ENCODE assay signal across 15 mouse cellular contexts in genomic region chr16:13276258-13276657, GRCm38 (mm10). TPM values are rescaled to one million over a fixed set of nuclear protein-coding genes. Genes with fewer than 3 reads are reported as not detected.
A peak's percentile ranks its signal among the peaks of the same experiment; 100 is the strongest.
DNase-seq lines count a peak whose midpoint lies in the region; ATAC-seq lines count a peak whose summit lies in the region.
"Had no signal": no experiment of that assay in that cellular context is flagged by ENCODE, and none has a peak within 500 bp of the region (broad histone marks: within the 10 kb centered on the region; RNA-seq: fewer than 3 reads in every experiment).

No protein-coding gene starts in this region.

- peak; percentile 86 for ATAC-seq in kidney, embryonic 16.5 days (ENCODE audit: low FRiP score, low TSS enrichment)
- ATAC-seq in CD4-positive, CD25-positive, alpha-beta regulatory T cell, adult 4 months: no peak
- ATAC-seq in midbrain, embryonic 15.5 days (replicated peaks): no peak
- no peak for ATAC-seq in midbrain, embryonic 11.5 days (ENCODE audit: low FRiP score)
- ATAC-seq: midbrain, embryonic 16.5 days had no signal

- peak; percentile 17 for DNase-seq in kidney, adult 18-20 months
- DNase-seq in kidney, postnatal 25 days: no peak
- DNase-seq in gonadal fat pad, adult 2 months (ENCODE audit: low read depth): peak; percentile 91
- DNase-seq in lung, postnatal 36 days: peak; percentile 45
- DNase-seq in midbrain, embryonic 11.5 days (ENCODE audit: low spot score, missing footprints): no peak
- DNase-seq: cerebellum, adult 11 months; spleen, adult 18-20 months had no signal

- no peak overlapping the region for H3K4me2 ChIP-seq in kidney, embryonic 16.5 days (replicated peaks; ENCODE audit: low read depth, low read length)
- no peak overlapping the region for H3K4me2 ChIP-seq in midbrain, embryonic 15.5 days
- H3K4me2 ChIP-seq in midbrain, embryonic 11.5 days: no peak overlapping the region
- H3K4me2 ChIP-seq: heart, embryonic 13.5 days; neural tube, embryonic 12.5 days had no signal

- H3K9me3 ChIP-seq in kidney, embryonic 16.5 days (ENCODE audit: low read length): no peaks in the 10 kb centered on the region
- no peaks in the 10 kb centered on the region for H3K9me3 ChIP-seq in midbrain, embryonic 15.5 days
- no peaks in the 10 kb centered on the region for H3K9me3 ChIP-seq in midbrain, embryonic 11.5 days (ENCODE audit: control insufficient read depth, low read length)
- H3K9me3 ChIP-seq: heart, embryonic 13.5 days had no signal

- H3K4me1 ChIP-seq in kidney, embryonic 16.5 days (ENCODE audit: insufficient read depth, low read length): peaks cover 10% of the 10 kb centered on the region; the same call in 1 of the 2 replicates
- no peaks in the 10 kb centered on the region for H3K4me1 ChIP-seq in midbrain, embryonic 15.5 days
- H3K4me1 ChIP-seq in midbrain, embryonic 11.5 days (ENCODE audit: control insufficient read depth, insufficient read depth, low read length): no peaks in the 10 kb centered on the region
- H3K4me1 ChIP-seq: hindbrain, embryonic 10.5 days; neural tube, embryonic 12.5 days had no signal

- no peak overlapping the region for H3K4me3 ChIP-seq in kidney, embryonic 16.5 days (ENCODE audit: low read length)
- no peak overlapping the region for H3K4me3 ChIP-seq in midbrain, embryonic 15.5 days
- H3K4me3 ChIP-seq in midbrain, embryonic 11.5 days (ENCODE audit: low read depth, low read length): no peak overlapping the region
- H3K4me3 ChIP-seq: erythroblast, embryonic 14.5 days; heart, embryonic 13.5 days; hindbrain, embryonic 10.5 days; neural tube, embryonic 12.5 days had no signal

- 43% methylated on average over 2 of the region's 2 CpGs for WGBS in kidney, embryonic 16.5 days
- 91% methylated on average over 2 of the region's 2 CpGs for WGBS in midbrain, embryonic 15.5 days
- WGBS in midbrain, embryonic 11.5 days: 88% methylated on average over 2 of the region's 2 CpGs

- no peaks in the 10 kb centered on the region for H3K36me3 ChIP-seq in kidney, embryonic 16.5 days (ENCODE audit: insufficient read depth, low read length)
- H3K36me3 ChIP-seq in midbrain, embryonic 15.5 days (replicated peaks): no peaks in the 10 kb centered on the region
- no peaks in the 10 kb centered on the region for H3K36me3 ChIP-seq in midbrain, embryonic 11.5 days (ENCODE audit: control insufficient read depth, insufficient read depth, low read length)
- H3K36me3 ChIP-seq: neural tube, embryonic 12.5 days had no signal

- H3K9ac ChIP-seq in kidney, embryonic 16.5 days (replicated peaks; ENCODE audit: low read length): no peak overlapping the region
- H3K9ac ChIP-seq in midbrain, embryonic 15.5 days: no peak overlapping the region
- no peak overlapping the region for H3K9ac ChIP-seq in midbrain, embryonic 11.5 days (ENCODE audit: low read length)
- H3K9ac ChIP-seq: heart, embryonic 13.5 days; neural tube, embryonic 12.5 days had no signal

- H3K27ac ChIP-seq in kidney, embryonic 16.5 days (ENCODE audit: low read length): peak overlapping the region; percentile 22; the same call in 1 of the 2 replicates
- no peak overlapping the region for H3K27ac ChIP-seq in midbrain, embryonic 15.5 days
- no peak overlapping the region for H3K27ac ChIP-seq in midbrain, embryonic 11.5 days (ENCODE audit: low read depth, low read length)
- H3K27ac ChIP-seq: heart, embryonic 13.5 days; hindbrain, embryonic 10.5 days; neural tube, embryonic 12.5 days had no signal

- no peaks in the 10 kb centered on the region for H3K27me3 ChIP-seq in kidney, embryonic 16.5 days (ENCODE audit: insufficient read depth, low read length)
- no peaks in the 10 kb centered on the region for H3K27me3 ChIP-seq in midbrain, embryonic 15.5 days (replicated peaks)
- no peaks in the 10 kb centered on the region for H3K27me3 ChIP-seq in midbrain, embryonic 11.5 days (ENCODE audit: control insufficient read depth, insufficient read depth, low read length)
- H3K27me3 ChIP-seq: heart, embryonic 13.5 days; neural tube, embryonic 12.5 days had no signal

RNA-seq across cellular contexts. Expression of gene Mrtfb, which starts 20.0 kb away (rescaled TPM):
- polyA plus RNA-seq in gonadal fat pad, adult 2 months (2012; rRNA removed): 8.1 and 13.1 TPM in 2 replicates
- polyA plus RNA-seq in kidney, embryonic 16.5 days (2015; fragmentation: Nextera tagmentation; extraction: Ambion mirVana): 18.8 and 23.1 TPM in 2 replicates
- 10 to 100 TPM; 13.7 to 15.7 TPM for polyA plus RNA-seq in CD4-positive, CD25-positive, alpha-beta regulatory T cell, adult 4 months (2017; shearing (Covaris generic))
- polyA plus RNA-seq in midbrain, embryonic 15.5 days (2015; fragmentation: Nextera tagmentation; extraction: Ambion mirVana): 11.9 and 14.0 TPM in 2 replicates
- polyA plus RNA-seq in midbrain, embryonic 11.5 days (2014; fragmentation: Nextera tagmentation; extraction: Ambion mirVana): 18.7 and 19.1 TPM in 2 replicates

Comparison
In these comparisons a context has a peak if more than half of its experiments do, and no peak if none do; other contexts are left out.
1. DNase-seq: peak in kidney, adult 18-20 months (single experiment), gonadal fat pad, adult 2 months (single experiment) and lung, postnatal 36 days (single experiment); none in kidney, postnatal 25 days (0 of 2) and midbrain, embryonic 11.5 days (single experiment).